Mouse (Mus musculus) spleen, postnatal 36 days (tissue): ENCODE data around the gene Abl1.

Experiments used
- DNase-seq, 2 experiments: peaks; one replicate each; pipeline ENCODE4 v3.0.0; 2022; ENCODE audit warnings: low spot score in 2 of 2, mixed read lengths in 1 of 2

Gene Abl1

GRCm38 (mm10) chr2:31787029-31787428 is 98.9 kb downstream of the Abl1 start:
- DNase-seq = peak; percentile 48 to 63

- DNase-seq = no peak
Observed at GRCm38 (mm10) chr2:31788227-31788626, 100.1 kb downstream of the Abl1 start.

DNA sequence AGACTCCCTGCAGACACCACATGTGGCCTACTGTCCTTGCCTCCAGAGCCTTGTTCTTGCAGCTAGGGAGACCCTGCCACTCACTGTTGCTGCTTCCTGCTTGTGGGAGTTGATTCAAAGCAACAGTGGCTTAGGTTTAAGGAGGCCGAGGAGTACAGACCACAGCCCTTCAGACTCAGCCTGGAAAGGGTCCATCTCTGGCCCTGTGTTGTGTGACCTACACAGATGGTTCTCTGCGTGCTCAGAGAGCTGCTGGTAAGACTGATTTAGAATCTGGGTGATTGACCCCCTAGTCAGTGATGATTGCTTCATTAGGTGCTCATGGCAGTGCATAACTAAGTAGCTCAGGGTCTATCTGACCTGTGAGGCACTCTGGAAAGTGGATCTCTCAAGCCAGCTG is 101.0 kb downstream of the Abl1 start:
- no peak for DNase-seq

DNA sequence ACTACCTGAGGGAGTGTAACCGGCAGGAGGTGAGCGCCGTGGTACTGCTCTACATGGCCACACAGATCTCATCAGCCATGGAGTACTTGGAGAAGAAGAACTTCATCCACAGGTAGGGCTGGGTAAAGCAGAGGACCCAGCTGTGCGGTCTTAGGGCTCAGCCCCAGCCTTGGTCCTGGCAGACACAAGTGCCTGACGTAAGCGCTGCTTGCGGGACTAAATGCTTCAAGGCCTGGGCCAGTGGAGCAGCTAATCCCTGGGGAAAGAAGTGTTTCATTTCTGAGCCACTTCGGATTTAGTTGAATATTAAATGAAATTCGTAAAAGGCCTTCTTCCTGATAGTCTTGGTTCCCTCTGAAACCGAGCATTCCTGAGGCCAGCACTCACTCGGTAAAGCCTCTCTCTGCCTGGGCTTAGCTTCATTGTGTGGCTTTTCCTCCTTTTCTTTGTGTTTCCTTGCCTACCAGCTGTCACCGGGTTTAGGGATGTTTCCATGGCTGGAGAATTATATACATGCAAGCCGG is 102.6 kb downstream of the Abl1 start:
- DNase-seq = no peak

DNA sequence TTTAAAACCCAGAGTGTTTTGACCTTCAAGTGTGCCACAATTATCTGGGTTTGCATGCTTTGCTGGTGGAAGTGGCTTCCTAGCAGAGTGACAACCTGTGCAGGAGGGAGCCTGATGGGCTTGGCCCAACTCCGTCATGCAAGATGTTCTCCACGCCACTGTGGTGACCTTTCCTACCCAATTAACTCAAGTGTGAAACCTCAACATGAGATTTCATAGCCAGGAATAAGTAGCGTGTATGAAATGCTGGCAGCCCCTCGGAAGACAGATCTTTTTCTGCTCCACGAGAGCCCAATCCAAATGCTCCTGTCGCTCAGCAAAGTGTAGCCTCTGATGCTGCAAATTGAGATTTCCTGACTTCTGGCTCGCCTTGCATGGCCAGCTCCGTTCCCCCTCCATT is 103.1 kb downstream of the Abl1 start:
- no peak for DNase-seq

DNA sequence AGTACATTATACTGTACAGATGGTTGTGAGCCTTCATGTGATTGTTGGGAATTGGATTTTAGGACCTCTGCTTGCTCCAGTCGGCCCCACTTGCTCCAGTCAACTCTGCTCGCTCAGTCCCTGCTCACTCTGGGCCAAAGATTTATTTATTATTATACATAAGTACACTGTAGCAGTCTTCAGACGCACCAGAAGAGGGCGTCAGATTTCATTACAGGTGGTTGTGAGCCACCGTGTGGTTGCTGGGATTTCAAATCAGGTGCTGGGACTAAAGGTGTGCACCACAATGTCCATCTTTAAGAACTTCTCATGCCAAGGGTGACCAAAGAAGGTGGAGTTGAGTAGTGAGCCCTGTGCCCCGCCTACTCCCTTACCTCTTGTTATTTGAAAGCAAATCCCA is 104.4 kb downstream of the Abl1 start:
- no peak for DNase-seq

GRCm38 (mm10) chr2:31796943-31797342 is 108.8 kb downstream of the Abl1 start:
- DNase-seq = no peak

GRCm38 (mm10) chr2:31801416-31801815 is 113.2 kb downstream of the Abl1 start:
- DNase-seq = no peak

DNA sequence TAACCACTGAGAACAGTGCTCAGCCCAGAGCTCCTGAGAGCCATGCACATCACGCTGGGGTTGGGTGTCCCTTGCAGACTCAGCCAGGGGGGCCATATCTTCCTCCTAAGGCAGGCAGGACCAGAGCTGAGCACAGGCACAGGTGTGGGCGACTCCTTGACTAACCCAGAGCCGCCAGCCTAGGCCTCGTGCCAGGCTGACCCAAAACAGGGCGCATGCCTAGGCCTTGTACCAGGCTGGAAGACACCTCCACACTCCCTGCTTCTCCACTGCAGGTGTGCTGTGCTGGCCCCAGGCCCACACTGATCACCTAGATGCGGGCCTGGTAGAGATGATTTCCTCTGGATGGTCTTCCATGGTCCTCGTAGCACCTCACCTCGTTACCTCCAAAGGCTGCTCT is 114.6 kb downstream of the Abl1 start:
- DNase-seq = no peak

GRCm38 (mm10) chr2:31803480-31803879 is 115.3 kb downstream of the Abl1 start:
- no peak for DNase-seq

- DNase-seq = no peak
Observed at GRCm38 (mm10) chr2:31806639-31807382, 118.6 kb downstream of the Abl1 start.

DNA sequence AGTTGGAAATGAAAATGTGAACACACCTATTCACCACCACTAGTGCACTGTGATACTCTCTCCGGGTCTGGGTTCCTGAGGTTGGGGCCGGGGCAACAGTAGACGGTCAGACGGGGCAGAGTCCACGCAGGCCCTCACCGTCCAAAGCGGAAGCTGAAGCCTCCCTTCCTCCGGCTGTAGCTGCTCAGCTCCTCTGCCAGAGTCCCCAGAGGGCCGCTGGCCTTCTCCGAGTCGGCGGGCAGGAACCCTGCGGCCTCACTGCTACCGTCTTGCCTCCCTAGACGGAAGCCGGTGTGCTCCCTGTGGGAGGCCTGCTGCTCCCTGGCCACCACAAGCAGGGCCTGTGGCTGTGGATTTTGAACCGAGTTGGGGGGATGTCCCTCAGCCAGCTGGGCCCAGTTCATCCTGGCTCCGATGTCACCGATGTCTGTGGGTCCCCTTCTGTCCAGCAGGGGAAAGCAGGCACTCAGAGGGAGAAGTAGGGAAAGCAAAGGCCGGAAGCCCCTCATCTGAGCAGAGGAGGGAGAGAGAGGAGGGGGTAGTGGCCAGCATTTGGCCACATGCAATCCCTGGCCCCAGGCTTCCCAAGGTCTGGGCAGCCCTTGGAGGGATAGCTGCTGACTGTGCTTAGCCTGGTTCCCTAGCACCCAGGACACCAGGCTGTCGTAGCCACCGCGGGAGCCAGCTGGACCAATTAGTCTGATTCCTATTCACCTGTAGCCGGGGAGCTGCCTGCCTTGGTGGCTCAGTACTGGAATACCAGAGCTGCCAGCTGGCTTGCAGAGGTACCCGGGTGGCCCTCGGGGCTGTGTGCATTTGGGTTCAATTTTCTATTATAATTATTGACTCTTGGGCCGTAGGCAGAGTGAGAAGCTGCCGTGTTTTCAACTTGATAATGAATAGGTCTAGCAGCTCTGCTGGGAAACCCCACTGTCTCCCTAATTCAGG is 120.5 kb downstream of the Abl1 start:
- no peak for DNase-seq

- no peak for DNase-seq
Observed at GRCm38 (mm10) chr2:31809358-31809740, 121.2 kb downstream of the Abl1 start.

DNA sequence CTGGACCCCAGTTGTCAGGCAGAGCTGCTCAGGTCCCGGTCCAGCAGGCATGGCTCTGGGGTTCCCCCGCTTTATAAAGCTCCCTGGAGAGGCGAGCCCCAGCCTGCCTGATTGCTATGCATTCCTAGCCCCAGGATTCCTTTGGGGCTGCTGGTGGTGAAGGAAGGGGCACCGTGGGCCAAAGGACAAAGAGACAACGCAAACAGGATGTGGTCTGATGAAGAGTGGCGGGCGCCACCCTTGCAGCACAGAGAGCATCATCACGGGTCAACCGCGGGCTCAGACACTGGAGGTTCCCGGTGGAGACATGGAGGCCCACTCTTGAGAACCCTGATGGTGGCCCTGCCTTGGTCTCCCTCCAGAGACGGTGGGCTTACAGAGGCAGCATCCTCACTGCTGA is 122.3 kb downstream of the Abl1 start, which contains the start of gene Qrfp:
Gene Qrfp (minus strand): TSS at position 137 of the 400 bp plus-strand sequence.
- peak; percentile 43 to 45 for DNase-seq

DNA sequence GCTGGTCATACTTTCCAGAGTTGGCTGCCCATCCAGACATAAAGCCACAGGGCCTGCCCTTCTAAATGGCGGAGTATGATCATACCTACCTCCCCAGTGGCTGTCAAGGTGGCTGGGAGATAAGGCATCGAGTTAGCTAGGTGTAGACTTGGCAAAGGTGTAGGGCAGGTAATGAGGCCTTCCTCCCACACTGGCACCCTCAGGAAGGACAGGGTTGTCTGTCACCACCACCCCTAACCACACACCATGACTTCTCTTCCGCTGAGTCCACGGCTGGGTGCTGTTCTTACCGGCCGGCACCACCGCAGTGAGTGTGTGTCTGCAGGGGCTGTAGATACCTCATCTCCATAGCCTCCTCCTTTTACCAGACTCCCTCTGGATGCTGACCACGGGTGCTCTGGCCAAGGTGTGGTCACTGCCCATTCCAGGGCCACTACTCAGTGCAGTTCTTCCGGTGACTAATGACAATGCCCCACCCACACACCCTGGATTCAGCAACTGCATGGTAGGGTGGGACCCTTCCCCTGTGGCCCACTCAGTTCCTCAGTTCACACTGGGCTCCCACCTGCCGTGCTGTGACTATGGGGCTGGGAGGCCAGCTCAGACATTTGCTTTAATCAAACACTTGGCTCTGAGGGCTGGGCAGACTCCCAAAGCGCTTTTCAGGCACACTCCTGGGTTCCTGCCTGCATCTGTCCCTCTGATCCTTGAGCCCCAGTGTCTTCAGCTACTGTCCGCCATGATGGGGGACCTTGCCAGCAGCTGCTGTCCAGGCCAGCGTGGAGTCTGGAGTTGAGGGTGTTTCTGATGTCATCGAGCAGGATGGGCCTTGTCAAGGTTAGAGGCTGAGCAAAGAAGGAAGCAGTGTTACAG is 123.1 kb downstream of the Abl1 start:
- peak; percentile 68 to 70 for DNase-seq

DNA sequence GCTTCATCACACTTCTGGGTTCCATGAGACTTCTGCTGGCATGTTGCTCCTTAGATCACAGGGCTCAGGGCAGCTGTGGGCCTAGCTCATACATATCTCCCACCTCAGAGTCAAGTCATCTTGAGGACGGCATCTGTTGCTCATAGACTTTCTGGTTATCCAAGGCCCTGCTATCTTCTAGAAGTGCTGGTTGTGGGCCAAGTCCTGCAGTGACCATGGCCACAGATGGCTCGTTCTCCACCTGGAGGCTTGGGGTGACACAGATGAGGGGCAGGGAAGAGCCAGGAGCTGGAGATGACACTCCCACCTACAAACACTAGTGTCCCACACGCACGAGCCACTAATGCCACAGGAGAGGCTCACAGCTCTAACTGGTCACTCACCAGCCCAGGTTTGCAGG is 125.5 kb downstream of the Abl1 start:
- no peak for DNase-seq

DNA sequence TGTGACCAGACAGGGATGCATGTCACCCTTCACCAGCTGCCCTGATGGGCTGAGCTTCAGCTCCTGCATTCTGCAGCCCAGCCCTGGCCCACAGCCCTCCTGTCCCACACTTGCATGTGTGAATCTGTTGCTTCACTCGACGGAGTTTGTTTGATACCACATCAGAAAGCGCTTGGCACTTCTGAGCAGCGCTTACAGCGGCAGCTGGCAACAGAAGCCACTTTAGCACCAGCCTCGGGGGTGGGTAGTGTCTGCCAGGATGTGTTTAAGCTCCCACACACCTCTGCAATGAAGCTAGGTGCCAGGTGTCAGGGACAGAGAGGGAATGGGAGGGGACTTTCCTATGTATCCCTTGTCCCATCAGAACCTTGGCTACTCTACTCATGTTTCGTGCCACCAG is 126.5 kb downstream of the Abl1 start:
- DNase-seq = peak in 1 of 2 experiments; percentile 22

DNA sequence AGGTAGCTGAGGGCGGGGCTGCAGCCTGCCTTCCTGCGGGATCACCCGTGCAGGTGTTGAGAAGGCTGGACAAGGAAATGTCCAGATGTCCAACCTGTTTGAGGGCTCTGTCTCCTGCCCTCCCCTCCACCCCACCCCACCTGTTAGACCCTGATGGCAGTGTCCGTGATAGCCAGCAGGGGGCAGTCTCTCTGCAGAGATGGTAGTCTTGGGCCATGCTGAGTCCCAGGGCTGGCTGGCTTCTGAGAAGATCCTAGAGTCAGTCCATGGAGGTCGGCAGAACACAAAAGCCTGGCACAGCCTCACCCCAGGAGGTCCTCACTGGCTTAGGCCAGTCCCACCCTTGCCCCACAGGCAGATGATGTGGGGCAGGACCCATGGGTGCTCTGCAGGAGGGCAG is 127.2 kb downstream of the Abl1 start:
- peak; percentile 61 to 71 for DNase-seq

- DNase-seq = peak; percentile 90 to 91
Observed at GRCm38 (mm10) chr2:31822524-31823371, 134.6 kb downstream of the Abl1 start.

DNA sequence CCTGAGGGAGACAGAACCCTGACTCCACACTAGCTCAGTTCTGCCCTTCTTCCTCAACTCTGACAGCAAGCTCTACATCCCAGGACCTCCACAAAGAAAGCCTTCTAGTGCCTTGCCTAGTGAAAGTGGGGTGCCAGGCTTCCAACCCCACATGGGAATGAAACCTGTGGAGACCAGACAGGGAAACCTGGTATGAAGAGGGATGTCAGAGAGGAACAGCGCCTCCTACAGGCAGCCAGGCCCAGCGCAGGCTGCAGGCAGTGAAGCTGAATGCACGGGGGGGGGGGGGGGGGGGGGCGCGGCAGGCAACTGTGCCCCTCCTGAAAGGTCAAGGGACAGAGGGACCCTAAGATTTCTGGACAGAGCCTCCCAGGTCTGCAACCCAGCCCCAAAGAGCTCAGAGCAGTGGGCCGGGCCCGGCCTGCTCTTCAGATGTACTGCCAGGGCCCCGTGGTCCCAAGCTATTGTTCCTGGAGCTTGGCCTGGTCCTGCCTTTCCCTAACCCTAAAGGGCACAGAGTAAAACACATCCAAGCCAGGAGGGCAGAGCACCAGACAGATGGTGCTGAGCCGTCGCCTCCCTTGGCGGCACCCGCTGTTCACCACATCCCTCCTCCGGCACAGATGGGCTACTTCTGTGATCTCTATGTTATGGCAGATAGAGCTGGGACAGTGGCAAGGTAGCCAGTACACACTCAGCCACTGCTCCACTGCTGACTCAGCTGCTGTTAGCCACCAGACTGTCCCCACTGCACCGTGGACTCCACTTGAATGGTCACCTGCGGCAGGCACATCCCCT is 136.0 kb downstream of the Abl1 start:
- DNase-seq = no peak
